Mouse (Mus musculus): Measurements from ENCODE around the gene Fbrs. TPM values are rescaled to one million over a fixed set of nuclear protein-coding genes. Genes with fewer than 3 reads are reported as not detected.
A peak's percentile ranks its signal among the peaks of the same experiment; 100 is the strongest.
"Not testable (repeated sequence)": the region's sequence is repeated elsewhere in the genome, so short reads cannot be mapped to it uniquely, and the experiment has no call there.

The Fbrs gene
- polyA plus RNA-seq, 1 experiment from 2014 or later = 4.9 TPM

GRCm38 (mm10) chr7:127509830-127510229 is 30.8 kb downstream of the Fbrs start:
- not testable (repeated sequence) for H3K36me3 ChIP-seq (ENCODE audit: control insufficient read depth, insufficient read depth); ATAC-seq (ENCODE audit: low read depth); H3K9me3 ChIP-seq (replicated peaks; ENCODE audit: control insufficient read depth, low read length); H3K27ac ChIP-seq (ENCODE audit: low read length); H3K4me2 ChIP-seq (ENCODE audit: low read depth, low read length); H3K4me3 ChIP-seq (ENCODE audit: low read depth, low read length); H3K27me3 ChIP-seq (ENCODE audit: control insufficient read depth, insufficient read depth, low read depth, low read length); H3K9ac ChIP-seq (ENCODE audit: low read depth, low read length)
- H3K4me1 ChIP-seq (ENCODE audit: control insufficient read depth, low read depth, low read length) = peaks cover 20% of the 10 kb centered on the region
- 58% methylated on average over 3 of the region's 4 CpGs for WGBS (ENCODE audit: insufficient replicate concordance)

DNA sequence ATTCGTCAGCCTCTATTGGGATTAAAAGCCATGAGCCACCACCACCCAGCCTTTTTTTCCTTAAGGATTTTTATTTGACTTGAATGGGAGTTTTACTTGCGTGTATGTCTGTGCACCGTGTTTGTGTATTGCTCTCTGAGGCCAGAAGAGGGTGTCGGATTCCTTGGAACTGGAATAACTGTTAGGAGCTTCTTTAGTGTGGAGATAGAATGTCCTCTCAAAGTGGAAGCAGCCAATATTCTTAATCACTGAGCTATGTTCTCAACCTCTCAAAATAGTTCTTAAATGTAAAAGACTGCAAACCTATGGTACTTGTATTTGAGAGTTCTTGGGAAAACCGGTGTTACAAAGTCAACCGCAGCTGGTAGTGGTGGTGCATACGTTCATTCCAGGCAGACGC is 32.2 kb downstream of the Fbrs start:
- peak overlapping the region; percentile 50; the same call in 1 of the 2 replicates for H3K9ac ChIP-seq (ENCODE audit: low read depth, low read length)
- H3K27ac ChIP-seq (ENCODE audit: low read length) = peak overlapping the region; percentile 99
- peak overlapping the region; percentile 98 for H3K4me3 ChIP-seq (ENCODE audit: low read depth, low read length)
- peak overlapping the region; percentile 83 for H3K4me2 ChIP-seq (ENCODE audit: low read depth, low read length)
- 36% methylated on average over 8 of the region's 8 CpGs for WGBS (ENCODE audit: insufficient replicate concordance)
- peaks cover 8% of the 10 kb centered on the region for H3K36me3 ChIP-seq (ENCODE audit: control insufficient read depth, insufficient read depth)
- no peaks in the 10 kb centered on the region for H3K9me3 ChIP-seq (replicated peaks; ENCODE audit: control insufficient read depth, low read length)
- no peak for ATAC-seq (ENCODE audit: low read depth)
- peaks cover 20% of the 10 kb centered on the region for H3K4me1 ChIP-seq (ENCODE audit: control insufficient read depth, low read depth, low read length)
- no peaks in the 10 kb centered on the region for H3K27me3 ChIP-seq (ENCODE audit: control insufficient read depth, insufficient read depth, low read depth, low read length)

GRCm38 (mm10) chr7:127511808-127512230 is 32.8 kb downstream of the Fbrs start, which contains the start of gene Srcap:
Gene Srcap, plus strand, starts transcription at chr7:127511983.
- Histone ChIP-seq H3K9me3 (replicated peaks; ENCODE audit: control insufficient read depth, low read length) (no peaks in the 10 kb centered on the region), H3K4me3 (ENCODE audit: low read depth, low read length) (peak within 1 kb of the TSS; percentile 98), H3K27ac (ENCODE audit: low read length) (peak within 1 kb of the TSS; percentile 99), H3K4me2 (ENCODE audit: low read depth, low read length) (peak within 1 kb of the TSS; percentile 83), H3K36me3 (ENCODE audit: control insufficient read depth, insufficient read depth) (peaks cover 11% of the 10 kb centered on the region), H3K4me1 (ENCODE audit: control insufficient read depth, low read depth, low read length) (peaks cover 20% of the 10 kb centered on the region), H3K9ac (ENCODE audit: low read depth, low read length) (peak within 1 kb of the TSS; percentile 92), H3K27me3 (ENCODE audit: control insufficient read depth, insufficient read depth, low read depth, low read length) (no peaks in the 10 kb centered on the region)
- WGBS (ENCODE audit: insufficient replicate concordance) = under 1% methylated on average over 37 of the region's 37 CpGs
- peak; percentile 95 for ATAC-seq (ENCODE audit: low read depth)

DNA sequence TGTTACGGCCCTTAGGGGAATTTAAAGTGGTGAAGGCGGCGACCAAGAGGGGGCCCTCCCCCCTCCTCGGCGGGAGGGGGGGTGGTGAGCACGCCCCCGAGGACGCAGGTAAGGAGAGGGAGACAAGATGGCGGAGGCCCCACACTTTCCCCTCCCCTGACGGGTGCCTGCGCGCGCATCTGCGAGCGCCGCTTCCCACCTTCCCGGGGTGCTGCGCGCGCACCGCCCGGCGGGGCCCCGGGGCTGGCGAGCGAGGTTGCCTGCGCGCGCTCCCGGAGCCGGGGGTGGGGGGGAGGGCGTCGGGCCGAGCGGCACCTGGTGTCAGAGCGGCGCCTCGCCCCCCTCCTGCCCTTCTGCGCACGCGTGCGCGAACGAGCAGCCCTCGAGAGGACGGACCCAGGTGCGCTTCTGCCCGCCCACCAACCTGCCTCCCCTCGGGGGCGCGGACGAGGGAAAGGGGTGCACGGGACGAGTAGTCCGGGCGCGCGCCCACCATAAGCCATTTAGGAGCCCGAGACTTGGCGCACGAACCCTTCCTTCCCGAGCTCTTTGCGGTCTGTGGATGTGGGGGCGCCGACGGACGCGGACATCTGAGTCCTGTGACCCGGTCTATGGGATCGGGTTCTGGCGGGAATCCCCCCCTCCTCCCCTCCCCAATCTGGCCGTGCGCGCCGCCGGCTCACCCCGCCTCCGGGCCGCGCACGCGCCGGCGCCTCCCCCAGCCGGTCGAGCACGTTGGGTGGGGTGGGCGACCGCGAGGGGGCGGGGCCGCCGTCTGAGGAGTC is 33.4 kb downstream of the Fbrs start:
- Histone ChIP-seq H3K27me3 (ENCODE audit: control insufficient read depth, insufficient read depth, low read depth, low read length) (no peaks in the 10 kb centered on the region), H3K4me3 (ENCODE audit: low read depth, low read length) (peak overlapping the region; percentile 98), H3K9me3 (replicated peaks; ENCODE audit: control insufficient read depth, low read length) (no peaks in the 10 kb centered on the region), H3K9ac (ENCODE audit: low read depth, low read length) (peak overlapping the region; percentile 92), H3K36me3 (ENCODE audit: control insufficient read depth, insufficient read depth) (peaks cover 17% of the 10 kb centered on the region), H3K27ac (ENCODE audit: low read length) (peak overlapping the region; percentile 99), H3K4me2 (ENCODE audit: low read depth, low read length) (peak overlapping the region; percentile 83), H3K4me1 (ENCODE audit: control insufficient read depth, low read depth, low read length) (peaks cover 20% of the 10 kb centered on the region)
- WGBS (ENCODE audit: insufficient replicate concordance) = 0% methylated on average over 72 of the region's 93 CpGs
- peak; percentile 80 for ATAC-seq (ENCODE audit: low read depth)

- Histone ChIP-seq H3K4me3 (ENCODE audit: low read depth, low read length) (peak overlapping the region; percentile 98), H3K36me3 (ENCODE audit: control insufficient read depth, insufficient read depth) (peaks cover 20% of the 10 kb centered on the region), H3K27me3 (ENCODE audit: control insufficient read depth, insufficient read depth, low read depth, low read length) (no peaks in the 10 kb centered on the region), H3K9ac (ENCODE audit: low read depth, low read length) (peak overlapping the region; percentile 92), H3K4me1 (ENCODE audit: control insufficient read depth, low read depth, low read length) (peaks cover 20% of the 10 kb centered on the region), H3K9me3 (replicated peaks; ENCODE audit: control insufficient read depth, low read length) (no peaks in the 10 kb centered on the region), H3K27ac (ENCODE audit: low read length) (peak overlapping the region; percentile 99), H3K4me2 (ENCODE audit: low read depth, low read length) (peak overlapping the region; percentile 83)
- no peak for ATAC-seq (ENCODE audit: low read depth)
- WGBS (ENCODE audit: insufficient replicate concordance) = 14% methylated on average over 8 of the region's 8 CpGs
Measured at GRCm38 (mm10) chr7:127513016-127513390, 34.0 kb downstream of the Fbrs start.

DNA sequence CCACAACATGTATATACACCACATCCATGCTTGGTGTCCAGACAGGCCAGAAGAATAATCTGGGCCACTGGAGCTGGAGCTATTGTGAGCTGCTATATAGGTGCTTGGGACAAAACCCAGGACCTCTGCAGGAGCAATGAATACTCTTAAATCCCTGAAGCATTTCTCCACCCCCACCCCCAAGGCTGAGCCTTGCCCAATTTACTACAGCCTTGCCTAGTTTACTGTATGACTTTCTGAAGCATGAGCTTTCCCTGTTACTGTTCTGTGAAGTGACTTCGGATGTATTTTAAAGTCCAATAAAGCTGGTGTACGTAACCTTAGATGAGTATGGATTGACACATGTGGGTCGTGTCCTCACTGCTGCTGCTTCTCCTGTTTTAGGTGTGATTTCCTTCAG is 34.8 kb downstream of the Fbrs start:
- peak overlapping the region; percentile 92; the same call in 1 of the 2 replicates for H3K9ac ChIP-seq (ENCODE audit: low read depth, low read length)
- H3K4me2 ChIP-seq (ENCODE audit: low read depth, low read length) = peak overlapping the region; percentile 83
- H3K4me1 ChIP-seq (ENCODE audit: control insufficient read depth, low read depth, low read length) = peaks cover 20% of the 10 kb centered on the region
- peaks cover 22% of the 10 kb centered on the region for H3K36me3 ChIP-seq (ENCODE audit: control insufficient read depth, insufficient read depth)
- H3K27me3 ChIP-seq (ENCODE audit: control insufficient read depth, insufficient read depth, low read depth, low read length) = no peaks in the 10 kb centered on the region
- H3K27ac ChIP-seq (ENCODE audit: low read length) = peak overlapping the region; percentile 99
- WGBS (ENCODE audit: insufficient replicate concordance) = 75% methylated on average over 3 of the region's 3 CpGs
- no peaks in the 10 kb centered on the region for H3K9me3 ChIP-seq (replicated peaks; ENCODE audit: control insufficient read depth, low read length)
- peak overlapping the region; percentile 98 for H3K4me3 ChIP-seq (ENCODE audit: low read depth, low read length)
- no peak for ATAC-seq (ENCODE audit: low read depth)

- no peak for ATAC-seq (ENCODE audit: low read depth)
- H3K36me3 ChIP-seq (ENCODE audit: control insufficient read depth, insufficient read depth) = peaks cover 37% of the 10 kb centered on the region
- no peaks in the 10 kb centered on the region for H3K27me3 ChIP-seq (ENCODE audit: control insufficient read depth, insufficient read depth, low read depth, low read length)
- H3K4me2 ChIP-seq (ENCODE audit: low read depth, low read length) = no peak overlapping the region
- H3K4me1 ChIP-seq (ENCODE audit: control insufficient read depth, low read depth, low read length) = peaks cover 20% of the 10 kb centered on the region
- no peak overlapping the region for H3K4me3 ChIP-seq (ENCODE audit: low read depth, low read length)
- H3K9ac ChIP-seq (ENCODE audit: low read depth, low read length) = no peak overlapping the region
- no peak overlapping the region for H3K27ac ChIP-seq (ENCODE audit: low read length)
- no peaks in the 10 kb centered on the region for H3K9me3 ChIP-seq (replicated peaks; ENCODE audit: control insufficient read depth, low read length)
- WGBS (ENCODE audit: insufficient replicate concordance) = 80% methylated on average over 7 of the region's 7 CpGs
Measured at GRCm38 (mm10) chr7:127515846-127516245, 36.8 kb downstream of the Fbrs start.

DNA sequence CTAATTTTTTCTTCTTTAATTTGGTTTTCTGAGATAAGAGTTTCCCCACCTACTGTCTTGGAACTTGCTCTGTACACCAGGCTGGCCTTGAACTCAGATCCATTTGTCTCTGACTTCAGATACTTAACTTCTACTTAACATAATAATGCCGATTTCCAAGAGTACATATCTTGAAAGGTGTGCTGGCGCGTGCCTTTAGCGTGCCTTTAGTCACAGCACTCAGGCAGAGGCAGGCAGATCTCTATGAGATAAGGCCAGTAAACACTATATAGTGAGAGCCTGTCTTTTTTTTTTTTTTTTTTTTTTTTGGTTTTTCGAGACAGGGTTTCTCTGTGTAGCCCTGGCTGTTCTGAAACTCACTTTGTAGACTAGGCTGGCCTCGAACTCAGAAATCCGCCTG is 37.3 kb downstream of the Fbrs start:
- H3K27me3 ChIP-seq (ENCODE audit: control insufficient read depth, insufficient read depth, low read depth, low read length) = no peaks in the 10 kb centered on the region

GRCm38 (mm10) chr7:127519284-127519683 is 40.3 kb downstream of the Fbrs start, which contains the start of gene Gm42715:
Gene Gm42715, plus strand, starts transcription at chr7:127519584.
- Histone ChIP-seq H3K27me3 (ENCODE audit: control insufficient read depth, insufficient read depth, low read depth, low read length) (no peaks in the 10 kb centered on the region), H3K4me3 (ENCODE audit: low read depth, low read length) (no peak within 1 kb of the TSS), H3K36me3 (ENCODE audit: control insufficient read depth, insufficient read depth) (peaks cover 64% of the 10 kb centered on the region), H3K27ac (ENCODE audit: low read length) (no peak within 1 kb of the TSS), H3K9me3 (replicated peaks; ENCODE audit: control insufficient read depth, low read length) (no peaks in the 10 kb centered on the region), H3K4me1 (ENCODE audit: control insufficient read depth, low read depth, low read length) (no peaks in the 10 kb centered on the region), H3K4me2 (ENCODE audit: low read depth, low read length) (no peak within 1 kb of the TSS), H3K9ac (ENCODE audit: low read depth, low read length) (no peak within 1 kb of the TSS)
- no peak for ATAC-seq (ENCODE audit: low read depth)
- 84% methylated on average over 3 of the region's 3 CpGs for WGBS (ENCODE audit: insufficient replicate concordance)

More for the DNA sequence above, 37.3 kb downstream of the Fbrs start:
- Histone ChIP-seq H3K36me3 (ENCODE audit: control insufficient read depth, insufficient read depth) (peaks cover 42% of the 10 kb centered on the region), H3K4me3 (ENCODE audit: low read depth, low read length) (no peak overlapping the region), H3K27ac (ENCODE audit: low read length) (no peak overlapping the region), H3K4me2 (ENCODE audit: low read depth, low read length) (no peak overlapping the region), H3K9ac (ENCODE audit: low read depth, low read length) (no peak overlapping the region), H3K4me1 (ENCODE audit: control insufficient read depth, low read depth, low read length) (peaks cover 16% of the 10 kb centered on the region), H3K9me3 (replicated peaks; ENCODE audit: control insufficient read depth, low read length) (no peaks in the 10 kb centered on the region)
- WGBS (ENCODE audit: insufficient replicate concordance) = 88% methylated on average over 6 of the region's 7 CpGs
- ATAC-seq (ENCODE audit: low read depth) = no peak

All from liver, embryonic 16.5 days (tissue).